Mouse (Mus musculus): Measurements from ENCODE around the gene Gm49354. TPM values are rescaled to one million over a fixed set of nuclear protein-coding genes. Genes with fewer than 3 reads are reported as not detected.
"Not testable (repeated sequence)": the region's sequence is repeated elsewhere in the genome, so short reads cannot be mapped to it uniquely, and the experiment has no call there.

The Gm49354 gene
- polyA plus RNA-seq, 1 experiment from 2014 or later = not detected

- peak; percentile 35; the same call in 1 of the 2 replicates for ATAC-seq (ENCODE audit: low FRiP score, low TSS enrichment)
- 79% methylated on average over 9 of the region's 9 CpGs for WGBS
Observed at GRCm38 (mm10) chr13:59746711-59747110, 35.3 kb downstream of the Gm49354 start, which contains the start of gene 1700014D04Rik. Gene 1700014D04Rik, minus strand, starts transcription at chr13:59746752.

GRCm38 (mm10) chr13:59746164-59746563 is 35.9 kb downstream of the Gm49354 start:
- H3K36me3 ChIP-seq (ENCODE audit: control insufficient read depth, insufficient read depth, low read length) = no peaks in the 10 kb centered on the region
- no peak overlapping the region for H3K27ac ChIP-seq (ENCODE audit: low read depth, low read length)
- H3K4me1 ChIP-seq (ENCODE audit: control insufficient read depth, insufficient read depth, low read length) = no peaks in the 10 kb centered on the region
- no peaks in the 10 kb centered on the region for H3K27me3 ChIP-seq (ENCODE audit: control insufficient read depth, insufficient read depth, low read length)
- H3K4me3 ChIP-seq (ENCODE audit: low read length) = no peak overlapping the region
- WGBS = 65% methylated on average over 6 of the region's 6 CpGs
- H3K9me3 ChIP-seq (ENCODE audit: control insufficient read depth, low read length) = no peaks in the 10 kb centered on the region
- no peak overlapping the region for H3K9ac ChIP-seq (ENCODE audit: low read depth, low read length)
- no peak overlapping the region for H3K4me2 ChIP-seq (replicated peaks; ENCODE audit: low read depth, low read length)
- ATAC-seq (ENCODE audit: low FRiP score, low TSS enrichment) = no peak

More at GRCm38 (mm10) chr13:59746711-59747110, 35.3 kb downstream of the Gm49354 start, which contains the start of gene 1700014D04Rik:
- Histone ChIP-seq H3K9ac (ENCODE audit: low read depth, low read length) (no peak within 1 kb of the TSS), H3K4me3 (ENCODE audit: low read length) (no peak within 1 kb of the TSS), H3K4me1 (ENCODE audit: control insufficient read depth, insufficient read depth, low read length) (no peaks in the 10 kb centered on the region), H3K4me2 (replicated peaks; ENCODE audit: low read depth, low read length) (no peak within 1 kb of the TSS), H3K9me3 (ENCODE audit: control insufficient read depth, low read length) (no peaks in the 10 kb centered on the region), H3K36me3 (ENCODE audit: control insufficient read depth, insufficient read depth, low read length) (no peaks in the 10 kb centered on the region), H3K27ac (ENCODE audit: low read depth, low read length) (no peak within 1 kb of the TSS), H3K27me3 (ENCODE audit: control insufficient read depth, insufficient read depth, low read length) (no peaks in the 10 kb centered on the region)

GRCm38 (mm10) chr13:59745462-59745861 is 36.6 kb downstream of the Gm49354 start:
- H3K27me3 ChIP-seq (ENCODE audit: control insufficient read depth, insufficient read depth, low read length) = no peaks in the 10 kb centered on the region
- H3K4me2 ChIP-seq (replicated peaks; ENCODE audit: low read depth, low read length) = no peak overlapping the region
- no peak for ATAC-seq (ENCODE audit: low FRiP score, low TSS enrichment)
- no peak overlapping the region for H3K4me3 ChIP-seq (ENCODE audit: low read length)
- H3K36me3 ChIP-seq (ENCODE audit: control insufficient read depth, insufficient read depth, low read length) = no peaks in the 10 kb centered on the region
- 84% methylated on average over 6 of the region's 6 CpGs for WGBS
- no peaks in the 10 kb centered on the region for H3K4me1 ChIP-seq (ENCODE audit: control insufficient read depth, insufficient read depth, low read length)
- no peaks in the 10 kb centered on the region for H3K9me3 ChIP-seq (ENCODE audit: control insufficient read depth, low read length)
- H3K27ac ChIP-seq (ENCODE audit: low read depth, low read length) = no peak overlapping the region
- H3K9ac ChIP-seq (ENCODE audit: low read depth, low read length) = no peak overlapping the region

GRCm38 (mm10) chr13:59741697-59742096 is 40.3 kb downstream of the Gm49354 start:
- whole genome bisulfite sequencing = 83% methylated on average over 10 of the region's 10 CpGs
- H3K4me1 ChIP-seq (ENCODE audit: control insufficient read depth, insufficient read depth, low read length) = no peaks in the 10 kb centered on the region
- no peak overlapping the region for H3K4me2 ChIP-seq (replicated peaks; ENCODE audit: low read depth, low read length)
- no peak overlapping the region for H3K27ac ChIP-seq (ENCODE audit: low read depth, low read length)
- H3K4me3 ChIP-seq (ENCODE audit: low read length) = no peak overlapping the region
- H3K27me3 ChIP-seq (ENCODE audit: control insufficient read depth, insufficient read depth, low read length) = no peaks in the 10 kb centered on the region
- H3K36me3 ChIP-seq (ENCODE audit: control insufficient read depth, insufficient read depth, low read length) = no peaks in the 10 kb centered on the region
- no peaks in the 10 kb centered on the region for H3K9me3 ChIP-seq (ENCODE audit: control insufficient read depth, low read length)
- ATAC-seq (ENCODE audit: low FRiP score, low TSS enrichment) = no peak
- no peak overlapping the region for H3K9ac ChIP-seq (ENCODE audit: low read depth, low read length)

- no peaks in the 10 kb centered on the region for H3K36me3 ChIP-seq (ENCODE audit: control insufficient read depth, insufficient read depth, low read length)
- no peak for ATAC-seq (ENCODE audit: low FRiP score, low TSS enrichment)
- H3K4me3 ChIP-seq (ENCODE audit: low read length) = no peak overlapping the region
- whole genome bisulfite sequencing = 85% methylated on average over 11 of the region's 11 CpGs
- no peaks in the 10 kb centered on the region for H3K9me3 ChIP-seq (ENCODE audit: control insufficient read depth, low read length)
- H3K4me1 ChIP-seq (ENCODE audit: control insufficient read depth, insufficient read depth, low read length) = no peaks in the 10 kb centered on the region
- H3K4me2 ChIP-seq (replicated peaks; ENCODE audit: low read depth, low read length) = no peak overlapping the region
- no peak overlapping the region for H3K27ac ChIP-seq (ENCODE audit: low read depth, low read length)
- no peak overlapping the region for H3K9ac ChIP-seq (ENCODE audit: low read depth, low read length)
- H3K27me3 ChIP-seq (ENCODE audit: control insufficient read depth, insufficient read depth, low read length) = no peaks in the 10 kb centered on the region
Observed at GRCm38 (mm10) chr13:59741096-59741495, 40.9 kb downstream of the Gm49354 start.

GRCm38 (mm10) chr13:59739397-59739796 is 42.6 kb downstream of the Gm49354 start:
- WGBS = 90% methylated on average over 4 of the region's 4 CpGs
- no peak for ATAC-seq (ENCODE audit: low FRiP score, low TSS enrichment)
- no peaks in the 10 kb centered on the region for H3K4me1 ChIP-seq (ENCODE audit: control insufficient read depth, insufficient read depth, low read length)
- no peak overlapping the region for H3K4me2 ChIP-seq (replicated peaks; ENCODE audit: low read depth, low read length)
- no peak overlapping the region for H3K9ac ChIP-seq (ENCODE audit: low read depth, low read length)
- H3K36me3 ChIP-seq (ENCODE audit: control insufficient read depth, insufficient read depth, low read length) = no peaks in the 10 kb centered on the region
- H3K9me3 ChIP-seq (ENCODE audit: control insufficient read depth, low read length) = no peaks in the 10 kb centered on the region
- H3K4me3 ChIP-seq (ENCODE audit: low read length) = no peak overlapping the region
- no peak overlapping the region for H3K27ac ChIP-seq (ENCODE audit: low read depth, low read length)
- no peaks in the 10 kb centered on the region for H3K27me3 ChIP-seq (ENCODE audit: control insufficient read depth, insufficient read depth, low read length)

GRCm38 (mm10) chr13:59738455-59738854 is 43.6 kb downstream of the Gm49354 start:
- 79% methylated on average over 2 of the region's 2 CpGs for WGBS
- Histone ChIP-seq H3K36me3 (ENCODE audit: control insufficient read depth, insufficient read depth, low read length) (no peaks in the 10 kb centered on the region), H3K4me1 (ENCODE audit: control insufficient read depth, insufficient read depth, low read length) (no peaks in the 10 kb centered on the region), H3K9ac (ENCODE audit: low read depth, low read length) (no peak overlapping the region), H3K4me3 (ENCODE audit: low read length) (no peak overlapping the region), H3K27ac (ENCODE audit: low read depth, low read length) (no peak overlapping the region), H3K4me2 (replicated peaks; ENCODE audit: low read depth, low read length) (no peak overlapping the region), H3K27me3 (ENCODE audit: control insufficient read depth, insufficient read depth, low read length) (no peaks in the 10 kb centered on the region), H3K9me3 (ENCODE audit: control insufficient read depth, low read length) (no peaks in the 10 kb centered on the region)
- ATAC-seq (ENCODE audit: low FRiP score, low TSS enrichment) = no peak

GRCm38 (mm10) chr13:59735190-59735589 is 46.9 kb downstream of the Gm49354 start:
- Histone ChIP-seq H3K9me3 (ENCODE audit: control insufficient read depth, low read length) (no peaks in the 10 kb centered on the region), H3K27me3 (ENCODE audit: control insufficient read depth, insufficient read depth, low read length) (no peaks in the 10 kb centered on the region), H3K4me1 (ENCODE audit: control insufficient read depth, insufficient read depth, low read length) (no peaks in the 10 kb centered on the region), H3K36me3 (ENCODE audit: control insufficient read depth, insufficient read depth, low read length) (no peaks in the 10 kb centered on the region), H3K9ac (ENCODE audit: low read depth, low read length) (no peak overlapping the region), H3K4me2 (replicated peaks; ENCODE audit: low read depth, low read length) (no peak overlapping the region), H3K4me3 (ENCODE audit: low read length) (no peak overlapping the region), H3K27ac (ENCODE audit: low read depth, low read length) (no peak overlapping the region)
- ATAC-seq (ENCODE audit: low FRiP score, low TSS enrichment) = 0 out of 2 replicates have a peak, but pooled peaks have one; percentile 37
- WGBS = 28% methylated on average over 3 of the region's 3 CpGs

- H3K27me3 ChIP-seq (ENCODE audit: control insufficient read depth, insufficient read depth, low read length); H3K27ac ChIP-seq (ENCODE audit: low read depth, low read length); H3K36me3 ChIP-seq (ENCODE audit: control insufficient read depth, insufficient read depth, low read length); ATAC-seq (ENCODE audit: low FRiP score, low TSS enrichment); H3K4me3 ChIP-seq (ENCODE audit: low read length); H3K9ac ChIP-seq (ENCODE audit: low read depth, low read length); H3K4me1 ChIP-seq (ENCODE audit: control insufficient read depth, insufficient read depth, low read length); H3K4me2 ChIP-seq (replicated peaks; ENCODE audit: low read depth, low read length); H3K9me3 ChIP-seq (ENCODE audit: control insufficient read depth, low read length): not testable (repeated sequence)
- 27% methylated on average over 6 of the region's 6 CpGs for WGBS
Observed at GRCm38 (mm10) chr13:59734347-59734746, 47.7 kb downstream of the Gm49354 start.
